In genomic region chr17:9917031-9917430, GRCm38 (mm10) we compare ENCODE assay signal across 13 mouse cellular contexts.
"Had no signal": no experiment of that assay in that cellular context is flagged by ENCODE, and none has a peak within 500 bp of the region (broad histone marks: within the 10 kb centered on the region; RNA-seq: fewer than 3 reads in every experiment).

No protein-coding gene starts in this region.

- H3K9ac ChIP-seq: lung, embryonic 14.5 days; midbrain, embryonic 13.5 days; midbrain, embryonic 15.5 days; neural tube, embryonic 12.5 days had no signal

- H3K4me3 ChIP-seq: megakaryocyte, embryonic 14.5 days; midbrain, embryonic 13.5 days; midbrain, embryonic 15.5 days; neural tube, embryonic 12.5 days had no signal

- H3K36me3 ChIP-seq: midbrain, embryonic 13.5 days; midbrain, embryonic 15.5 days; neural tube, embryonic 12.5 days had no signal

- DNase-seq: lung, adult 18-20 months; lung, embryonic 14.5 days; lung, postnatal 10 days; right cerebral cortex, postnatal 14 days; thymus, adult 18-20 months; thymus, postnatal 14 days; thymus, postnatal 36 days had no signal

- H3K4me1 ChIP-seq: midbrain, embryonic 13.5 days; midbrain, embryonic 15.5 days had no signal

- H3K4me2 ChIP-seq: lung, embryonic 14.5 days; midbrain, embryonic 11.5 days; midbrain, embryonic 13.5 days; midbrain, embryonic 15.5 days; neural tube, embryonic 12.5 days had no signal

- H3K9me3 ChIP-seq: midbrain, embryonic 13.5 days; midbrain, embryonic 15.5 days; neural tube, embryonic 12.5 days had no signal

- H3K27ac ChIP-seq: macrophage; midbrain, embryonic 13.5 days; midbrain, embryonic 15.5 days; neural tube, embryonic 12.5 days had no signal

- ATAC-seq: midbrain, embryonic 13.5 days; midbrain, embryonic 15.5 days had no signal

- H3K27me3 ChIP-seq: megakaryocyte, embryonic 14.5 days; midbrain, embryonic 15.5 days; neural tube, embryonic 12.5 days had no signal
